13 mouse cellular contexts compared by ENCODE assay signal in the genomic region with DNA sequence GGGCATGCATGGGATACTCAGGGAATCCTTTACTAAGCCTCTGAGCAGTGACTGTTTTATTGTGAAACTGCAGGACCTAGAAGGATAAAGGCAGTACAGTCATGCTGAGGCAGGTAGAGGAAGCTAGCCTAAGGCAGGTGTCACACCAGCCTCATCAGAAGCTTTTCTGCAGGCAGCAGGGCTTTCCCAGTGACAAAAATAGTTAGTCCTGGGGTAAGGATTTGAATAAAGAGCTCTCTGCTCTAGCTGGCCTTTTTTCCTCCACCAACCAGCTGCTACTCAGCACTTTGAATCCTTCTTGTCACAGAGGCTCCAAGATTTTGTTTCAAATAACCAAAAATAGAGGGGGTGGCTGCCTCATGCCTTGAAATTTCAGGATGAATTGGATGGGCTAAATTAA. TPM values are rescaled to one million over a fixed set of nuclear protein-coding genes. Genes with fewer than 3 reads are reported as not detected.
DNase-seq lines count a peak whose midpoint lies in the region; ATAC-seq and TF ChIP-seq lines count a peak whose summit lies in the region.
"Had no signal": no experiment of that assay in that cellular context is flagged by ENCODE, and none has a peak within 500 bp of the region (broad histone marks: within the 10 kb centered on the region; RNA-seq: fewer than 3 reads in every experiment).

No protein-coding gene starts in this region.

- TF ChIP-seq CTCF in forebrain, postnatal 0 days (IDR thresholded peaks at IDR 0.05; ENCODE audit: low read depth) = no peak
- no peak for TF ChIP-seq CTCF in heart, postnatal 0 days (IDR thresholded peaks at IDR 0.05; ENCODE audit: low read depth)
- no peak for TF ChIP-seq CTCF in CH12.LX (conservative IDR thresholded peaks at IDR 0.05 in 1 of 2, IDR thresholded peaks at IDR 0.05 in 1 of 2; ENCODE audit: low read depth in 2 of 2, low read length in 2 of 2)

- H3K27me3 ChIP-seq in forebrain, embryonic 10.5 days (ENCODE audit: poor library complexity, severe bottlenecking) = peaks cover 7% of the 10 kb centered on the region; the same call in 1 of the 2 replicates
- no peaks in the 10 kb centered on the region for H3K27me3 ChIP-seq in forebrain, postnatal 0 days (ENCODE audit: insufficient read depth, low read length)
- no peaks in the 10 kb centered on the region for H3K27me3 ChIP-seq in heart, postnatal 0 days (ENCODE audit: control insufficient read depth, insufficient read depth, low read length)
- no peaks in the 10 kb centered on the region for H3K27me3 ChIP-seq in CH12.LX (replicated peaks)
- no peaks in the 10 kb centered on the region for H3K27me3 ChIP-seq in limb, embryonic 12.5 days
- H3K27me3 ChIP-seq: megakaryocyte, embryonic 14.5 days had no signal

- no peaks in the 10 kb centered on the region for H3K9me3 ChIP-seq in forebrain, embryonic 10.5 days
- no peaks in the 10 kb centered on the region for H3K9me3 ChIP-seq in forebrain, postnatal 0 days (ENCODE audit: low read length)
- H3K9me3 ChIP-seq in heart, postnatal 0 days (replicated peaks; ENCODE audit: control insufficient read depth, low read length) = no peaks in the 10 kb centered on the region
- no peaks in the 10 kb centered on the region for H3K9me3 ChIP-seq in CH12.LX (replicated peaks; ENCODE audit: low read length)
- H3K9me3 ChIP-seq in limb, embryonic 12.5 days = no peaks in the 10 kb centered on the region
- H3K9me3 ChIP-seq: megakaryocyte, embryonic 14.5 days had no signal

- H3K9ac ChIP-seq in forebrain, postnatal 0 days = no peak overlapping the region
- peak overlapping the region; percentile 42 for H3K9ac ChIP-seq in heart, postnatal 0 days (replicated peaks; ENCODE audit: low read depth, low read length)
- H3K9ac ChIP-seq in CH12.LX (ENCODE audit: insufficient read depth, low read depth) = peak overlapping the region; percentile 95
- no peak overlapping the region for H3K9ac ChIP-seq in limb, embryonic 12.5 days (replicated peaks)

- ATAC-seq in forebrain, postnatal 0 days = no peak
- no peak for ATAC-seq in heart, postnatal 0 days (ENCODE audit: insufficient read depth, low read depth)
- no peak for ATAC-seq in limb, embryonic 12.5 days (ENCODE audit: insufficient number of reproducible peaks, insufficient read depth, low FRiP score, low TSS enrichment, low read depth)

- H3K36me3 ChIP-seq in forebrain, embryonic 10.5 days (replicated peaks) = peaks cover 77% of the 10 kb centered on the region
- H3K36me3 ChIP-seq in forebrain, postnatal 0 days (ENCODE audit: insufficient read depth) = no peaks in the 10 kb centered on the region
- peaks cover 34% of the 10 kb centered on the region for H3K36me3 ChIP-seq in heart, postnatal 0 days (replicated peaks; ENCODE audit: control insufficient read depth, insufficient read depth, low read length)
- H3K36me3 ChIP-seq in CH12.LX (replicated peaks in 1 of 2; ENCODE audit: control insufficient read depth in 1 of 2, insufficient read depth in 1 of 2, low read length in 1 of 2) = peaks cover 2 to 31% of the 10 kb centered on the region in 2 experiments
- peaks cover 51% of the 10 kb centered on the region for H3K36me3 ChIP-seq in limb, embryonic 12.5 days

- dilution Hi-C loops in CH12.LX (cut with MboI; ENCODE audit: extremely low pct_ligation_motif_present, extremely low pct_unique_long_range_greater_than_20kb, low sequenced_read_pairs) = loop anchor here (25.0 kb wide), 1 partner anchor 143 kb away; a partner anchor contains a TSS

- H3K27ac ChIP-seq in forebrain, embryonic 10.5 days = peak overlapping the region; percentile 59; the same call in 1 of the 2 replicates
- H3K27ac ChIP-seq in forebrain, postnatal 0 days (ENCODE audit: low read depth, low read length) = no peak overlapping the region
- peak overlapping the region; percentile 98 for H3K27ac ChIP-seq in heart, postnatal 0 days (ENCODE audit: low read depth)
- peak overlapping the region; percentile 93 for H3K27ac ChIP-seq in CH12.LX (ENCODE audit: insufficient read depth, low read depth)
- H3K27ac ChIP-seq in limb, embryonic 12.5 days = peak overlapping the region; percentile 88
- H3K27ac ChIP-seq: layer of hippocampus, adult 2 months had no signal

- in situ Hi-C loops in CH12.LX (cut with MboI; ENCODE audit: low pct_ligation_motif_present, low pct_unique_long_range_greater_than_20kb, low sequenced_read_pairs) = loop anchor here (25.0 kb wide), 1 partner anchor 268 kb away; a partner anchor contains a TSS

- H3K4me1 ChIP-seq in forebrain, embryonic 10.5 days = peaks cover 17% of the 10 kb centered on the region
- no peaks in the 10 kb centered on the region for H3K4me1 ChIP-seq in forebrain, postnatal 0 days (ENCODE audit: insufficient read depth)
- peaks cover 73% of the 10 kb centered on the region for H3K4me1 ChIP-seq in heart, postnatal 0 days (ENCODE audit: control insufficient read depth, insufficient read depth)
- peaks cover 46 to 91% of the 10 kb centered on the region in 2 experiments for H3K4me1 ChIP-seq in CH12.LX (ENCODE audit: control insufficient read depth in 1 of 2, insufficient read depth in 2 of 2)
- peaks cover 49% of the 10 kb centered on the region for H3K4me1 ChIP-seq in limb, embryonic 12.5 days (replicated peaks)

- no peaks in the 10 kb centered on the region for H3K79me2 ChIP-seq in CH12.LX (replicated peaks; ENCODE audit: control insufficient read depth, extremely low read depth, insufficient read depth, poor library complexity, severe bottlenecking)

- TF ChIP-seq POLR2A in CH12.LX (IDR thresholded peaks at IDR 0.05; ENCODE audit: low read depth, low read length) = peak; percentile 70

- no peak overlapping the region for H3K4me2 ChIP-seq in forebrain, postnatal 0 days (ENCODE audit: low read depth)
- no peak overlapping the region for H3K4me2 ChIP-seq in heart, postnatal 0 days (ENCODE audit: low read depth, low read length)
- H3K4me2 ChIP-seq in CH12.LX (ENCODE audit: insufficient read depth, low read depth, poor library complexity, severe bottlenecking) = peak overlapping the region; percentile 89
- no peak overlapping the region for H3K4me2 ChIP-seq in limb, embryonic 12.5 days

- peak; percentile 14 for TF ChIP-seq RAD21 in CH12.LX (IDR thresholded peaks at IDR 0.05; ENCODE audit: low read depth, low read length)

- no peak for DNase-seq in forebrain, embryonic 10.5 days (ENCODE audit: extremely low spot score, low spot score)
- DNase-seq in forebrain, postnatal 0 days = no peak
- DNase-seq in heart, postnatal 0 days (ENCODE audit: low spot score) = no peak
- DNase-seq in heart, adult 8-10 months (ENCODE audit: low spot score) = no peak
- DNase-seq in CH12.LX (ENCODE audit: extremely low read depth) = peak; percentile 94
- no peak for DNase-seq in adrenal gland, adult (ENCODE audit: inconsistent age in 2 of 2, low spot score in 1 of 2)
- no peak for DNase-seq in kidney, adult 8-10 months
- DNase-seq: adrenal gland, postnatal 10 days had no signal

- no peak overlapping the region for H3K4me3 ChIP-seq in forebrain, embryonic 10.5 days
- no peak overlapping the region for H3K4me3 ChIP-seq in forebrain, postnatal 0 days (ENCODE audit: low read depth, low read length)
- no peak overlapping the region for H3K4me3 ChIP-seq in heart, postnatal 0 days (ENCODE audit: low read depth, low read length)
- peak overlapping the region in 2 of 3 experiments; percentile 30 to 46 for H3K4me3 ChIP-seq in CH12.LX (replicated peaks in 1 of 3; ENCODE audit: low read depth in 2 of 3, low read length in 2 of 3, poor library complexity in 1 of 3)
- H3K4me3 ChIP-seq in limb, embryonic 12.5 days (replicated peaks) = no peak overlapping the region
- H3K4me3 ChIP-seq: erythroblast, embryonic 14.5 days; layer of hippocampus, adult 2 months; megakaryocyte, embryonic 14.5 days had no signal

- TF ChIP-seq EP300 in heart, postnatal 0 days (IDR thresholded peaks at IDR 0.05; ENCODE audit: low read depth) = no peak
- TF ChIP-seq EP300 in CH12.LX (IDR thresholded peaks at IDR 0.05; ENCODE audit: low read length) = peak; percentile 98

TF ChIP-seq in CH12.LX, 34 proteins besides CTCF, POLR2A, EP300 and RAD21 (continues in another document):
- TF ChIP-seq USF1 (IDR thresholded peaks at IDR 0.05; ENCODE audit: low read depth, low read length) (no peak), CHD1 (IDR thresholded peaks at IDR 0.05; ENCODE audit: low read depth, low read length) (peak; percentile 88), TCF12 (IDR thresholded peaks at IDR 0.05; ENCODE audit: low read depth, low read length) (peak; percentile 99), IRF4 (IDR thresholded peaks at IDR 0.05; ENCODE audit: low read depth, low read length) (peak; percentile 93), ZKSCAN1 (IDR thresholded peaks at IDR 0.05; ENCODE audit: borderline replicate concordance, low read depth, low read length) (no peak), MXI1 (IDR thresholded peaks at IDR 0.05; ENCODE audit: low read depth, low read length) (peak; percentile 54; the same call in 1 of the 2 replicates), ETS1 (conservative IDR thresholded peaks at IDR 0.05; ENCODE audit: low read depth, low read length) (peak; percentile 96), NRF1 (IDR thresholded peaks at IDR 0.05; ENCODE audit: low read depth, low read length) (no peak; the same call in 1 of the 2 replicates), KAT2A (IDR thresholded peaks at IDR 0.05; ENCODE audit: insufficient replicate concordance, low read length) (0 out of 2 replicates have a peak, but pooled peaks have one; percentile 50), UBTF (IDR thresholded peaks at IDR 0.05; ENCODE audit: low read depth, low read length) (0 out of 2 replicates have a peak, but pooled peaks have one; percentile 6), ELF1 (IDR thresholded peaks at IDR 0.05; ENCODE audit: low read depth, low read length) (peak; percentile 28; the same call in 1 of the 2 replicates), POLR2AphosphoS2 (IDR thresholded peaks at IDR 0.05; ENCODE audit: low read depth, low read length) (no peak), SMC3 (IDR thresholded peaks at IDR 0.05; ENCODE audit: low read depth, low read length) (peak; percentile 27; the same call in 1 of the 2 replicates), MAZ (IDR thresholded peaks at IDR 0.05; ENCODE audit: low read depth, low read length) (peak; percentile 64; the same call in 1 of the 2 replicates), MAX (IDR thresholded peaks at IDR 0.05; ENCODE audit: low read length) (no peak; the same call in none of the 2 replicates)

RNA-seq across cellular contexts. Expression of a gene that starts 57.8 kb away (rescaled TPM):
- polyA plus RNA-seq in forebrain, embryonic 10.5 days (2016; fragmentation: Nextera tagmentation; extraction: Ambion mirVana) = 5.1 and 6.0 TPM in 2 replicates
- total RNA-seq in forebrain, postnatal 0 days (2014; rRNA removed) = 7.2 and 13.6 TPM in 2 replicates
- 5.6 and 8.6 TPM in 2 replicates for polyA plus RNA-seq in forebrain, postnatal 0 days (2015; fragmentation: Nextera tagmentation; extraction: Ambion mirVana)
- total RNA-seq in heart, postnatal 0 days (2014; rRNA removed; ENCODE audit: low replicate concordance) = 248 and 309 TPM in 2 replicates
- polyA plus RNA-seq in heart, postnatal 0 days (2015; fragmentation: Nextera tagmentation; extraction: Ambion mirVana) = 129 and 140 TPM in 2 replicates
- 1 to 10 TPM in 2 of 4 experiments, under 1 TPM in 2; 0.66 to 1.2 (median 0.93) TPM for total RNA-seq in heart, adult 8-10 months (2022)
- total RNA-seq in CH12.LX (2012; rRNA removed) (not detected in 2 replicates), CH12.LX (2014; rRNA removed) (0.17 and 0.19 TPM in 2 replicates)
- polyA plus RNA-seq in CH12.LX (2012; ENCODE audit: insufficient read length, low read depth) = 0.12 and 0.33 TPM in 2 replicates
- 11.9 and 13.0 TPM in 2 replicates for polyA plus RNA-seq in limb, embryonic 12.5 days (2016; fragmentation: Nextera tagmentation; extraction: Ambion mirVana)
- total RNA-seq: hematopoietic stem cell, adult 5-6 weeks had no signal

Comparison
In these comparisons a context has a peak if more than half of its experiments do, and no peak if none do; other contexts are left out.
1. H3K4me3 ChIP-seq: peak in CH12.LX (2 of 3); none in forebrain, embryonic 10.5 days (single experiment), forebrain, postnatal 0 days (single experiment), heart, postnatal 0 days (single experiment) and limb, embryonic 12.5 days (single experiment).
2. H3K9ac ChIP-seq: peak in heart, postnatal 0 days (single experiment) and CH12.LX (single experiment); none in forebrain, postnatal 0 days (single experiment) and limb, embryonic 12.5 days (single experiment).